Comparison of ENCODE assay signal across 9 mouse cellular contexts in genomic region chr2:143776448-143776847, GRCm38 (mm10).
DNase-seq lines count a peak whose midpoint lies in the region; TF ChIP-seq lines count a peak whose summit lies in the region.
"Had no signal": no experiment of that assay in that cellular context is flagged by ENCODE, and none has a peak within 500 bp of the region (broad histone marks: within the 10 kb centered on the region; RNA-seq: fewer than 3 reads in every experiment).

No protein-coding gene starts in this region.

- no peaks in the 10 kb centered on the region for H3K36me3 ChIP-seq in kidney, adult 2 months (ENCODE audit: control insufficient read depth, insufficient read depth, low read length)
- no peaks in the 10 kb centered on the region for H3K36me3 ChIP-seq in C2C12 (ENCODE audit: control insufficient read depth, insufficient read depth)
- no peaks in the 10 kb centered on the region for H3K36me3 ChIP-seq in embryonic facial prominence, embryonic 10.5 days (replicated peaks)
- H3K36me3 ChIP-seq: neural tube, embryonic 12.5 days had no signal

- 10% methylated on average over 4 of the region's 4 CpGs for WGBS in kidney, adult 2 months
- WGBS in embryonic facial prominence, embryonic 10.5 days, result 6% methylated on average over 4 of the region's 4 CpGs

- no peaks in the 10 kb centered on the region for H3K79me2 ChIP-seq in C2C12 (ENCODE audit: control insufficient read depth, insufficient read depth)

- no peak overlapping the region for H3K27ac ChIP-seq in kidney, adult 2 months (ENCODE audit: insufficient read depth, low read depth, low read length)
- H3K27ac ChIP-seq in embryonic facial prominence, embryonic 10.5 days (replicated peaks), result no peak overlapping the region
- H3K27ac ChIP-seq: neural tube, embryonic 12.5 days had no signal

- no peak for TF ChIP-seq CTCF in kidney, adult 2 months (conservative IDR thresholded peaks at IDR 0.05; ENCODE audit: insufficient read depth, insufficient read length, low read depth, low read length)
- peak; percentile 27 for TF ChIP-seq CTCF in C2C12 (IDR thresholded peaks at IDR 0.05; ENCODE audit: control insufficient read depth, insufficient read depth, insufficient read length)

- TF ChIP-seq POLR2A in kidney, adult 2 months (IDR thresholded peaks at IDR 0.05; ENCODE audit: low read depth, low read length), result no peak

- H3K4me3 ChIP-seq in kidney, adult 2 months (ENCODE audit: insufficient read depth, low read depth, low read length), result no peak overlapping the region
- no peak overlapping the region for H3K4me3 ChIP-seq in C2C12 (ENCODE audit: insufficient read depth, poor library complexity, severe bottlenecking)
- H3K4me3 ChIP-seq in embryonic facial prominence, embryonic 10.5 days, result no peak overlapping the region
- H3K4me3 ChIP-seq: neural tube, embryonic 12.5 days had no signal

- peak; percentile 41 for DNase-seq in kidney, adult 2 months
- DNase-seq in kidney, adult 11 months, result no peak
- DNase-seq in adrenal gland, adult 8-10 months, result peak; percentile 6
- DNase-seq in embryonic facial prominence, embryonic 10.5 days (ENCODE audit: low spot score), result peak; percentile 10
- DNase-seq in right cerebral cortex, postnatal 14 days, result peak; percentile 14
- DNase-seq in urinary bladder, postnatal 14 days (ENCODE audit: low spot score), result no peak
- no peak for DNase-seq in urinary bladder, postnatal 10 days (ENCODE audit: low spot score)

- 0 out of 2 replicates have a peak, but pooled peaks cover 2% of the 10 kb centered on the region for H3K4me1 ChIP-seq in kidney, adult 2 months (ENCODE audit: control insufficient read depth, insufficient read depth, low read length)
- no peaks in the 10 kb centered on the region for H3K4me1 ChIP-seq in embryonic facial prominence, embryonic 10.5 days
- H3K4me1 ChIP-seq: neural tube, embryonic 12.5 days had no signal

- no peaks in the 10 kb centered on the region for H3K27me3 ChIP-seq in kidney, adult 2 months (replicated peaks; ENCODE audit: control insufficient read depth, insufficient read depth, low read length)
- no peaks in the 10 kb centered on the region for H3K27me3 ChIP-seq in C2C12 (ENCODE audit: control insufficient read depth, insufficient read depth, insufficient read length)
- H3K27me3 ChIP-seq in embryonic facial prominence, embryonic 10.5 days (replicated peaks; ENCODE audit: low read depth, poor library complexity, severe bottlenecking), result no peaks in the 10 kb centered on the region
- H3K27me3 ChIP-seq: neural tube, embryonic 12.5 days had no signal

- no peak overlapping the region for H3ac ChIP-seq in C2C12 (ENCODE audit: control insufficient read depth, insufficient read length, low read depth)

- no peaks in the 10 kb centered on the region for H3K9me3 ChIP-seq in embryonic facial prominence, embryonic 10.5 days
- H3K9me3 ChIP-seq: neural tube, embryonic 12.5 days had no signal

- H3K79me3 ChIP-seq in C2C12 (ENCODE audit: low read depth), result no peaks in the 10 kb centered on the region

TF ChIP-seq in C2C12, 6 proteins besides CTCF, POLR2A, EP300 and RAD21:
- TF ChIP-seq MAX (IDR thresholded peaks at IDR 0.05) (no peak), MYOG (IDR thresholded peaks at IDR 0.05; ENCODE audit: control insufficient read depth, extremely low read depth, insufficient read length) (no peak), USF1 (IDR thresholded peaks at IDR 0.05; ENCODE audit: low read depth) (no peak), FOSL1 (IDR thresholded peaks at IDR 0.05; ENCODE audit: insufficient read depth, low read length, poor library complexity, severe bottlenecking) (no peak), MYOD1 (IDR thresholded peaks at IDR 0.05; ENCODE audit: control insufficient read depth, insufficient read length, low read depth) (no peak), CEBPB (IDR thresholded peaks at IDR 0.05; ENCODE audit: low read depth) (no peak)
TF ChIP-seq in C2C12: peak in this region for 0.

Comparison
In these comparisons a context has a peak if more than half of its experiments do, and no peak if none do; other contexts are left out.
1. DNase-seq: peak in kidney, adult 2 months (single experiment), adrenal gland, adult 8-10 months (single experiment), embryonic facial prominence, embryonic 10.5 days (single experiment) and right cerebral cortex, postnatal 14 days (single experiment); none in kidney, adult 11 months (single experiment), urinary bladder, postnatal 14 days (single experiment) and urinary bladder, postnatal 10 days (single experiment).